In genomic region chr11:79590664-79591590, GRCm38 (mm10) we compare ENCODE assay signal across 8 mouse cellular contexts. TPM values are rescaled to one million over a fixed set of nuclear protein-coding genes. Genes with fewer than 3 reads are reported as not detected.
DNase-seq lines count a peak whose midpoint lies in the region; ATAC-seq and TF ChIP-seq lines count a peak whose summit lies in the region.

Rab11fip4 (plus strand) TSS chr11:79591212.

- H3K27ac ChIP-seq in liver, adult 2 months (replicated peaks; ENCODE audit: insufficient read depth, low read depth, low read length) = no peak within 1 kb of the TSS
- H3K27ac ChIP-seq in forebrain, embryonic 15.5 days (replicated peaks) = peak within 1 kb of the TSS; percentile 86
- H3K27ac ChIP-seq in layer of hippocampus, adult 2 months = peak within 1 kb of the TSS; percentile 94
- peak within 1 kb of the TSS; percentile 87 for H3K27ac ChIP-seq in midbrain, embryonic 14.5 days (replicated peaks; ENCODE audit: low read depth, low read length)
- H3K27ac ChIP-seq in thymus, adult 2 months (ENCODE audit: control insufficient read depth, insufficient read depth, low read length) = peak within 1 kb of the TSS; percentile 4; the same call in 1 of the 2 replicates

- no peak within 1 kb of the TSS; the same call in 1 of the 2 replicates for H3K9ac ChIP-seq in liver, adult 2 months (ENCODE audit: low read depth, low read length)
- H3K9ac ChIP-seq in forebrain, embryonic 15.5 days (replicated peaks) = peak within 1 kb of the TSS; percentile 87
- H3K9ac ChIP-seq in midbrain, embryonic 14.5 days (replicated peaks; ENCODE audit: low read length) = peak within 1 kb of the TSS; percentile 93

- H3K27me3 ChIP-seq in liver, adult 2 months (ENCODE audit: control insufficient read depth, insufficient read depth, low read length) = peaks cover 17% of the 10 kb centered on the region
- H3K27me3 ChIP-seq in forebrain, embryonic 15.5 days = no peaks in the 10 kb centered on the region
- H3K27me3 ChIP-seq in midbrain, embryonic 14.5 days (ENCODE audit: control insufficient read depth, insufficient read depth, low read length) = no peaks in the 10 kb centered on the region
- no peaks in the 10 kb centered on the region for H3K27me3 ChIP-seq in thymus, adult 2 months (ENCODE audit: control insufficient read depth, insufficient read depth, low read length)

- WGBS in liver, adult 2 months = 6% methylated on average over 97 of the region's 98 CpGs
- WGBS in forebrain, embryonic 15.5 days = under 1% methylated on average over 85 of the region's 98 CpGs
- WGBS in midbrain, embryonic 14.5 days = under 1% methylated on average over 92 of the region's 98 CpGs
- WGBS in thymus, adult 2 months = 5% methylated on average over 97 of the region's 98 CpGs

- TF ChIP-seq POLR2A in liver, adult 2 months (IDR thresholded peaks at IDR 0.05; ENCODE audit: extremely low read depth, insufficient read depth, low read length) = no peak
- TF ChIP-seq POLR2A in thymus, adult 2 months (IDR thresholded peaks at IDR 0.05; ENCODE audit: control insufficient read depth, extremely low read depth, insufficient read depth, low read length, poor library complexity) = peak; percentile 69

- no peaks in the 10 kb centered on the region for H3K36me3 ChIP-seq in liver, adult 2 months (ENCODE audit: control insufficient read depth, insufficient read depth, low read length)
- no peaks in the 10 kb centered on the region for H3K36me3 ChIP-seq in forebrain, embryonic 15.5 days
- H3K36me3 ChIP-seq in midbrain, embryonic 14.5 days (ENCODE audit: control insufficient read depth, insufficient read depth, low read length) = no peaks in the 10 kb centered on the region
- H3K36me3 ChIP-seq in thymus, adult 2 months (ENCODE audit: control insufficient read depth, insufficient read depth, low read length) = no peaks in the 10 kb centered on the region

- peak; percentile 40; the same call in 1 of the 2 replicates for ATAC-seq in cerebellum, adult (ENCODE audit: insufficient number of reproducible peaks, low FRiP score, low TSS enrichment)
- ATAC-seq in forebrain, embryonic 15.5 days (replicated peaks) = peak; percentile 84
- ATAC-seq in midbrain, embryonic 14.5 days (ENCODE audit: low FRiP score, low TSS enrichment) = peak; percentile 86

- H3K79me2 ChIP-seq in liver, adult 2 months (ENCODE audit: control insufficient read depth, insufficient read depth, low read length) = no peaks in the 10 kb centered on the region

- H3K4me2 ChIP-seq in forebrain, embryonic 15.5 days (replicated peaks) = peak within 1 kb of the TSS; percentile 66
- H3K4me2 ChIP-seq in midbrain, embryonic 14.5 days (ENCODE audit: low read length) = peak within 1 kb of the TSS; percentile 74

- no peak for DNase-seq in liver, adult 2 months (ENCODE audit: extremely low read depth, low read depth, low spot score)
- DNase-seq in liver = no peak
- peak in 1 of 2 experiments; percentile 55 for DNase-seq in layer of hippocampus, adult 2 months (ENCODE audit: low spot score in 2 of 2)
- DNase-seq in midbrain, embryonic 14.5 days = peak; percentile 91
- DNase-seq in thymus, adult 2 months = peak; percentile 64
- DNase-seq in gastrocnemius, adult 18-20 months (ENCODE audit: low spot score) = no peak

- TF ChIP-seq CTCF in liver, adult 2 months (IDR thresholded peaks at IDR 0.05; ENCODE audit: low read depth, low read length) = no peak
- TF ChIP-seq CTCF in layer of hippocampus, adult 2 months (conservative IDR thresholded peaks at IDR 0.05) = no peak
- no peak for TF ChIP-seq CTCF in thymus, adult 2 months (IDR thresholded peaks at IDR 0.05; ENCODE audit: borderline replicate concordance, control insufficient read depth, extremely low read depth, insufficient read depth, low read length, poor library complexity)

- H3K9me3 ChIP-seq in forebrain, embryonic 15.5 days = no peaks in the 10 kb centered on the region
- no peaks in the 10 kb centered on the region for H3K9me3 ChIP-seq in midbrain, embryonic 14.5 days (ENCODE audit: control insufficient read depth, low read length)

- peak within 1 kb of the TSS; percentile 39; the same call in 1 of the 2 replicates for H3K4me3 ChIP-seq in liver, adult 2 months (ENCODE audit: insufficient read depth, low read depth, low read length)
- H3K4me3 ChIP-seq in forebrain, embryonic 15.5 days = peak within 1 kb of the TSS; percentile 83
- H3K4me3 ChIP-seq in layer of hippocampus, adult 2 months = peak within 1 kb of the TSS; percentile 79
- peak within 1 kb of the TSS; percentile 68 for H3K4me3 ChIP-seq in midbrain, embryonic 14.5 days (replicated peaks; ENCODE audit: low read depth, low read length)
- H3K4me3 ChIP-seq in thymus, adult 2 months (ENCODE audit: control insufficient read depth, insufficient read depth, low read length) = peak within 1 kb of the TSS; percentile 89

- H3K4me1 ChIP-seq in liver, adult 2 months (ENCODE audit: control insufficient read depth, insufficient read depth, low read length) = no peaks in the 10 kb centered on the region
- H3K4me1 ChIP-seq in forebrain, embryonic 15.5 days = peaks cover 41% of the 10 kb centered on the region
- H3K4me1 ChIP-seq in midbrain, embryonic 14.5 days (ENCODE audit: control insufficient read depth, insufficient read depth, low read length) = peaks cover 34% of the 10 kb centered on the region
- peaks cover 34% of the 10 kb centered on the region for H3K4me1 ChIP-seq in thymus, adult 2 months (replicated peaks; ENCODE audit: control insufficient read depth, insufficient read depth, low read length)

RNA-seq across cellular contexts. Expression of gene Rab11fip4, which starts in this region (rescaled TPM):
- total RNA-seq in liver, adult 2 months (2014; rRNA removed) = 3.1 and 6.2 TPM in 2 replicates
- 7.7 and 8.1 TPM in 2 replicates for polyA plus RNA-seq in liver, adult 2 months (2012; rRNA removed)
- 25.6 TPM in 2 replicates for polyA plus RNA-seq in forebrain, embryonic 15.5 days (2015; fragmentation: Nextera tagmentation; extraction: Ambion mirVana)
- total RNA-seq in layer of hippocampus, adult 2 months (2021) = 100 to 1,000 TPM; 163 to 168 TPM
- 22.0 and 24.4 TPM in 2 replicates for polyA plus RNA-seq in midbrain, embryonic 14.5 days (2014; fragmentation: Nextera tagmentation; extraction: Ambion mirVana)
- 36.8 and 40.9 TPM in 2 replicates for polyA plus RNA-seq in thymus, adult 2 months (2012; rRNA removed)
- total RNA-seq in gastrocnemius, adult 18-20 months (2021) = under 1 TPM; 0.27 to 0.52 TPM

Comparison
In these comparisons a context has a peak if more than half of its experiments do, and no peak if none do; other contexts are left out.
1. RNA of gene Rab11fip4 (total RNA-seq): 163 to 168 TPM in layer of hippocampus, adult 2 months; 3.1 to 6.2 TPM in liver, adult 2 months and 0.27 to 0.52 TPM in gastrocnemius, adult 18-20 months; every median in the first group is over 10 times any median in the second.
2. DNase-seq: peak in midbrain, embryonic 14.5 days (single experiment) and thymus, adult 2 months (single experiment); none in liver, adult 2 months (single experiment), liver (single experiment) and gastrocnemius, adult 18-20 months (single experiment).
3. H3K4me3 ChIP-seq: peak in every context shown above with its lines; median percentile 89 in thymus, adult 2 months; 83 in forebrain, embryonic 15.5 days; 79 in layer of hippocampus, adult 2 months; 68 in midbrain, embryonic 14.5 days; 39 in liver, adult 2 months.
4. Peak in every context shown above with its lines, with median percentiles within 50 percentile points of each other: ATAC-seq.